Mouse (Mus musculus) heart, postnatal 0 days (tissue): ENCODE data around the gene Sufu.

Source experiments
- CTCF ChIP-seq: IDR thresholded peaks from 2 replicates; pipeline ENCODE4 v1.5.1; 2016; ENCODE audit warnings: antibody characterized with exemption, control low read depth, low read depth
- EP300 ChIP-seq: IDR thresholded peaks from 2 replicates; pipeline ENCODE4 v1.6.1; 2016; ENCODE audit warnings: antibody characterized with exemption, low read depth

DNA sequence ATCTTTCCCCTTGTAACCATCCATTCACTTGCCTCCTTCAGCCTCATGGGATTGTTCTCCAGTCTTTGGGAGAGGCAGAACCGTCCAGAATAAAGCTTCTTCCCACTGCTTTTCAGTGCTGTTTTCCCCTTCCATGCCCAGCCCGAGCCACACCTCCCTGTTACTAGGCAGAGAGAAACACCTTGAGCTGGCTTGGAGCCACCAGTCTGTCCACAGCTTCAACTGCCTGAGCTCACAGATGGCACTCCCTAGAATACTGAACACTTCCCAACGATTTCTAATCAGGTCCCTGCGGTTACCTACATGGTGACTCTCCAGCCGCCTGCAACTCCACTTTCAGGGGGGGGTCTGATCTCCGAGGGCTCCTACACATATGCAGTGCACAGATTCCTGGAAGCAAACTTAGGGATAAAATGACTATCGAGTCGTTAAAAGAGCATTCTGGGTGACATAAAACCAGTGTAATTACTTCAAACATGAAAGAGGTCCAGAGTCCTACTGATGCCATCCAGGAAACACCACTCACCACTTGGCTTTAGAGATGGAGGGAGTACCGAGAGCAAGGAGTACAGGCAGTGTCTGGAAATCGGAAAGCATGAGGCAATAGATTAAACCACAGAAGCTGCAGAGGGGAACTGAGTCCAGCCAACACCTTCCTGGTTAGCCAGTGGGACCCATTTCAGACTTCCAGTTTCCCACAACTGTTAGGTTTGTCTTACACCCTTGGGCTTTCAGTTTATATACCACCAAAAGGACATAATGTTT is 46.3 kb upstream of the Sufu start, which contains the start of gene 2310034G01Rik:
- TF ChIP-seq CTCF: no peak
- no peak for TF ChIP-seq EP300
